Mouse (Mus musculus): ENCODE data around the gene Asf1b. TPM values are rescaled to one million over a fixed set of nuclear protein-coding genes. Genes with fewer than 3 reads are reported as not detected.

Asf1b gene
- polyA plus RNA-seq, 1 experiment from 2014 or later: 16.6 TPM

DNA sequence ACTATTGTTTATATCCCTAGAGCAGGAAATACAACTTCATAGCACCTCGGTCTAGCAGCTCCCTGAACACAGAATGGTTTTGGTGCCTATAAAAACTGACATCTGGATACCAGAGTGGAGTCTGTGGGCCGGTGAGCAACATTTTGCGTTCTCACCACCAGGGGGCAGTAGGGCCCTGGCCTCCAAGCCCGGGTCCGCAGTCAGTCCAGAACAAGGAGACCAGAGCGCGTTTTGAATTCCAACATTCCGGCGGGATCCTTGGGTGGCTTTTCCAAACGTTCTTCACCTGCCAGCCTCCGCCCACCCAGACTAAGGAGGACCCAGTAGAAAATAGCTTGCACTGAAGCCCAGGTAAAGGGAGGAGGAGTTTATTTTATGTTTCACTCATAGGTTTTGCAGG lies 54.6 kb downstream of the Asf1b start:
- H3K4me1 ChIP-seq (replicated peaks; ENCODE audit: control insufficient read depth, insufficient read depth): peaks cover 12% of the 10 kb centered on the region
- H3K9ac ChIP-seq (ENCODE audit: low read length): no peak overlapping the region
- TF ChIP-seq CTCF (IDR thresholded peaks at IDR 0.05; ENCODE audit: low read depth): peak; percentile 97
- TF ChIP-seq EP300 (optimal IDR thresholded peaks at IDR 0.05): no peak
- WGBS: 1% methylated on average over 11 of the region's 11 CpGs
- no peaks in the 10 kb centered on the region for H3K9me3 ChIP-seq (ENCODE audit: control insufficient read depth, low read length)
- no peak overlapping the region for H3K4me2 ChIP-seq (replicated peaks; ENCODE audit: low read depth)
- no peaks in the 10 kb centered on the region for H3K36me3 ChIP-seq (ENCODE audit: control insufficient read depth, insufficient read depth, low read length)
- ATAC-seq (ENCODE audit: low FRiP score, low TSS enrichment): peak; percentile 57; the same call in 1 of the 2 replicates
- 0 out of 2 replicates have a peak overlapping the region, but pooled peaks have one; percentile 3 for H3K4me3 ChIP-seq (ENCODE audit: low read depth, low read length)
- peak; percentile 86 for DNase-seq (ENCODE audit: low spot score)
- H3K27ac ChIP-seq (replicated peaks): no peak overlapping the region
- H3K27me3 ChIP-seq (ENCODE audit: control insufficient read depth, insufficient read depth, low read length): peaks cover 15% of the 10 kb centered on the region; the same call in 1 of the 2 replicates

DNA sequence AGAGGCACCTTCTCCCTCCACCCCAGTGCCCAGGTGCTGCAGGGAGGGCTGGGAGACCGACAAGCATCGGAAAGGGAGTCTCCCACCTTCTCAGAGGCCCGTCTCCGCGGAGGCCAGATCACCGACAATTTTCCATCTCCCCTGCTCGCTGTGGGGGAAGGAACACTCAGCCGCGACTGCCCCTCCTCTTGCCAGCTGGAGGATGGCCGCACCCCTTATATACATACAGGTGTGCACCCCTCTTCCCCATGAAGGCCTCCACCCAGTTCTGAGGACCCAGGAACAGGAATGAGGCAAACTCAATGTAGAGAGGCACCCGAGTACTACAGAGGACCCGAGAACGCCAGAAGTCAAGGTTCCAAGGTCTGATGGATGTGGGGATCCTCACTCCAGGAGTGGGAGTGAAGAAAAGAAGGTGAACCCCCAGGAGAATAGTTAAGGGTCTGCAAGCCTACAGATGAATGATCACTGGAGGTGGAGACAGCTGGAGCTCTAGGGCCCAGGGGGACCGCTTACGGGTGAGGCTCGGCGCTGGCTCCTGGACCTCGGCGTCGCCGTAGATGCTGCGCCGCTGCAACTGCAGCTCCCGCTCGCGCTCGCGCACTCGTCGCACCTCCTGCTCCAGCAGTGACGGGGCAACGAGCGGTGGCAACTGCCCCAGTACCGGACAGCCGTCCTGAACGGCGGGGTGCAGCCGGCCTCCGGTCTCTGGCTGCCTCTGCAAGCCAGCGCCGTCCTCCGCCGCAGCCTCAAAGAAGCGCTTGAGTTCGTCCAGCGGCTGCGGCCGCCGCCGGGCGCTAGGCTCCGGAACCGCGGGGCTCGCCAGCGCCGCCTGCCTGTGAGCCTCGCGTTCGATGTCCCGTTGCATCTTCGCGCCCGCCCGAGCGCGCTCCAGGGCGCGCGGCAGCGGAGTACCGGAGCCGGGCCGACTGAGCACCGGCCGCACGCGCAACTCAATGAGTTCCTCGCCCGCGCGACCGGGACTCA lies 55.6 kb downstream of the Asf1b start:
- Histone ChIP-seq H3K27ac (replicated peaks) (no peak overlapping the region), H3K9ac (ENCODE audit: low read length) (peak overlapping the region; percentile 48), H3K27me3 (ENCODE audit: control insufficient read depth, insufficient read depth, low read length) (peaks cover 15% of the 10 kb centered on the region; the same call in 1 of the 2 replicates), H3K4me1 (replicated peaks; ENCODE audit: control insufficient read depth, insufficient read depth) (peaks cover 12% of the 10 kb centered on the region), H3K4me2 (replicated peaks; ENCODE audit: low read depth) (peak overlapping the region; percentile 91), H3K4me3 (ENCODE audit: low read depth, low read length) (peak overlapping the region; percentile 46), H3K36me3 (ENCODE audit: control insufficient read depth, insufficient read depth, low read length) (no peaks in the 10 kb centered on the region), H3K9me3 (ENCODE audit: control insufficient read depth, low read length) (no peaks in the 10 kb centered on the region)
- peak; percentile 77 for TF ChIP-seq CTCF (IDR thresholded peaks at IDR 0.05; ENCODE audit: low read depth)
- TF ChIP-seq EP300 (optimal IDR thresholded peaks at IDR 0.05): no peak
- DNase-seq (ENCODE audit: low spot score): peak; percentile 82
- WGBS: 2% methylated on average over 63 of the region's 83 CpGs
- ATAC-seq (ENCODE audit: low FRiP score, low TSS enrichment): peak; percentile 56

DNA sequence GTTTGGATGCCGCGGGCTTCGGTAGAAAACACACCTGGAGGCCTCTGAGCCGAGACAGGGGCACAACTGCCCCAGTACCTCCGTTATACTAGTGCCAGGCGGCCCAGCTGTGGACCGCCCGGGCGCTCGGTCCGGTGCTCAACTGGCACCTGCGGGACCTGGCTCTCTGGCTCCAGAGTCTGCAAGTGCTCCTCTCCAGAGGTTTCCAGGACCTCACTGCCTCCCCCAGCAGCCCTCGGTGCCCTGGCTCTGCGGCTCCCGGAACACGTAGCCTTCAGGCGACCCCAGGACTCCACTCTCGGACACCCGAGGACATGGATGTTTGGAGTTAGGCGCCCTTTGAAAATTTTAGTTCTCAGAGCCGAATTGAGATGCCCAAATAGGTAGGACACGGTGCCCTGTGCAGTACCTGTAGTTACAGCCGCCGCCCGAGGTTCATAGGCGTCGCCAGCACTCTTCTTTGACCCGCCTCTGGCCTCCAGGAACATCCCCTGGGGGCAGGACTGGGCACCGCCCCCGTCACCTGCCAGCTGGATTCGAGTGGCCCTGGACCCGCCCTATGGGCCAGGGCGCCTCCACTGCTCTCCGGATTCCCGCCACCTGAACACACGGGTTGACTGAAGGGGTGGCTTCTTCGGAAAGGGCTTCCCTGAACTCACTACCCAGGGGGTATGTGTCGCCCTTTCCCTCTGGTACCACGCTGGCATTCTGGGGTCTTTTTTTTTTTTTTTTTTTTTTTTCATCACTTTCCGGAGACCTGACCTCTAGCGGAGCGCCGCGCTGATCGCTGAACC lies 56.6 kb downstream of the Asf1b start, which contains the start of gene 2210011C24Rik:
TSS of gene 2210011C24Rik (minus strand) at position 467 of the 794 bp plus-strand sequence.
- 2% methylated on average over 45 of the region's 45 CpGs for WGBS
- Histone ChIP-seq H3K9ac (ENCODE audit: low read length) (peak within 1 kb of the TSS; percentile 48), H3K27ac (replicated peaks) (no peak within 1 kb of the TSS), H3K4me1 (replicated peaks; ENCODE audit: control insufficient read depth, insufficient read depth) (peaks cover 12% of the 10 kb centered on the region), H3K4me3 (ENCODE audit: low read depth, low read length) (peak within 1 kb of the TSS; percentile 46), H3K27me3 (ENCODE audit: control insufficient read depth, insufficient read depth, low read length) (peaks cover 15% of the 10 kb centered on the region; the same call in 1 of the 2 replicates), H3K36me3 (ENCODE audit: control insufficient read depth, insufficient read depth, low read length) (no peaks in the 10 kb centered on the region), H3K9me3 (ENCODE audit: control insufficient read depth, low read length) (no peaks in the 10 kb centered on the region), H3K4me2 (replicated peaks; ENCODE audit: low read depth) (peak within 1 kb of the TSS; percentile 91)
- no peak for TF ChIP-seq CTCF (IDR thresholded peaks at IDR 0.05; ENCODE audit: low read depth)
- DNase-seq (ENCODE audit: low spot score): peak; percentile 78
- peak; percentile 53 for ATAC-seq (ENCODE audit: low FRiP score, low TSS enrichment)

DNA sequence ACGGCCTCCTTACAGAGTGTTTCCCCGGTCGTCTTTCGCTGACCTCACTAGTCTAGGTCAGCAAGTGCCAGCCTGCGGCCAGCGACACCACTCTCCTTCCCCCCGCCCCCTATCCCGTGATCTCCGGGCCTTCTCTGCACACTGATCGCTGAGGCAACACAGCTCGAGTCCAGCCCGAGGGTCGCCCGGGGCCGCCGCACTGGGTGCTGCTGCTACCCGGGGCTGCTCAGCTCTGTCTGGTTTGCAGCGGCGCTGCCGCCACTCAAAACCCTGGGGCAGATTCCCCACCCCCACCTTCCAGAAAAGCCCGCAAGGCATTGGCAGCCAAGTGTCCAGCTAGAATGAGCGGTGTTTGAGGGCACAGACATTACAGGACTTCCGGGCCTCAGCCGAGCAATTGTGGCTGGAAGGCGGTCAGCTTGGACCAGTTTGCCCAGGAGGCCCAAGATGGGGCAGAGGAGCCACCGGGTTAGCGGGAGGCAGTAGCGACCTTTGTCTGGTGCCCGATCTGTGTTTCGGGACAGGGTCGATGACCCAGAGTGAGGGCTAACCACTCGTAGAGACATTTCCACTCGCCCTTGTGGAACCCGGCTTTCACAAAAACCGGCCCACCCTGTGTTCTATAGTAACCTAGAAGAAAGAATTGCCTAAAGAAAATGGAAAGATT lies 57.3 kb downstream of the Asf1b start:
- peak overlapping the region; percentile 46; the same call in 1 of the 2 replicates for H3K4me3 ChIP-seq (ENCODE audit: low read depth, low read length)
- H3K27me3 ChIP-seq (ENCODE audit: control insufficient read depth, insufficient read depth, low read length): peaks cover 15% of the 10 kb centered on the region; the same call in 1 of the 2 replicates
- no peaks in the 10 kb centered on the region for H3K36me3 ChIP-seq (ENCODE audit: control insufficient read depth, insufficient read depth, low read length)
- no peak for DNase-seq (ENCODE audit: low spot score)
- H3K4me2 ChIP-seq (replicated peaks; ENCODE audit: low read depth): peak overlapping the region; percentile 91
- H3K9me3 ChIP-seq (ENCODE audit: control insufficient read depth, low read length): no peaks in the 10 kb centered on the region
- no peak for TF ChIP-seq EP300 (optimal IDR thresholded peaks at IDR 0.05)
- no peak for TF ChIP-seq CTCF (IDR thresholded peaks at IDR 0.05; ENCODE audit: low read depth)
- 0 out of 2 replicates have a peak, but pooled peaks have one; percentile 17 for ATAC-seq (ENCODE audit: low FRiP score, low TSS enrichment)
- WGBS: 21% methylated on average over 35 of the region's 35 CpGs
- no peak overlapping the region for H3K27ac ChIP-seq (replicated peaks)
- H3K4me1 ChIP-seq (replicated peaks; ENCODE audit: control insufficient read depth, insufficient read depth): peaks cover 12% of the 10 kb centered on the region
- H3K9ac ChIP-seq (ENCODE audit: low read length): no peak overlapping the region

DNA sequence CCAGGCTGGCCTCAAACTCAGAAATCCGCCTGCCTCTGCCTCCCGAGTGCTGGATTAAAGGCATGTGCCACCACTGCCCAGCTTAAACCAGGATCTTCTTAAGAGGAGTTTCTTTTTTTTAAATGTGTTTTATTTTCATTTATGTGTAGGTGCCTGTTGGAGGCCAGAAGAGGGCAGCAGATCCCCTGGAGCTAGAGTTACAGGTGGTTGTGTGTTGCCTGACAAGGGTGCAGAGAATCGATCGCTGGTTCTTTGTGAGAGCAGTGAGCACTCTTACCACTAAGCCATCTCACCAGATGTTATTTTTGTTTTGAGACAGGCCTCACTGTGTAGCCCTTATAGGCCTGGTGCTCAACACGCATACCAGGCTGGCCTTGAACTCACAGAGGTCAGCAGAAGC lies 60.5 kb downstream of the Asf1b start:
- H3K4me2 ChIP-seq (replicated peaks; ENCODE audit: low read depth): no peak overlapping the region
- H3K4me3 ChIP-seq (ENCODE audit: low read depth, low read length): no peak overlapping the region
- H3K9me3 ChIP-seq (ENCODE audit: control insufficient read depth, low read length): no peaks in the 10 kb centered on the region
- no peak for DNase-seq (ENCODE audit: low spot score)
- no peak for ATAC-seq (ENCODE audit: low FRiP score, low TSS enrichment)
- H3K27ac ChIP-seq (replicated peaks): no peak overlapping the region
- no peak for TF ChIP-seq EP300 (optimal IDR thresholded peaks at IDR 0.05)
- TF ChIP-seq CTCF (IDR thresholded peaks at IDR 0.05; ENCODE audit: low read depth): no peak
- H3K27me3 ChIP-seq (ENCODE audit: control insufficient read depth, insufficient read depth, low read length): peaks cover 12% of the 10 kb centered on the region; the same call in 1 of the 2 replicates
- no peak overlapping the region for H3K9ac ChIP-seq (ENCODE audit: low read length)
- 94% methylated on average over 5 of the region's 5 CpGs for WGBS
- no peaks in the 10 kb centered on the region for H3K36me3 ChIP-seq (ENCODE audit: control insufficient read depth, insufficient read depth, low read length)
- H3K4me1 ChIP-seq (replicated peaks; ENCODE audit: control insufficient read depth, insufficient read depth): peaks cover 6% of the 10 kb centered on the region

Data from stomach, postnatal 0 days (tissue).